Mouse (Mus musculus) intestine, embryonic 16.5 days (tissue): ENCODE results near the gene Eps8l2. TPM values are rescaled to one million over a fixed set of nuclear protein-coding genes. Genes with fewer than 3 reads are reported as not detected.

Source experiments
- ATAC-seq: fragments of 200-750 bp; cut with Nextera tagmentation; 2 replicates; pipeline ENCODE4 v1.8.0; 2017; ENCODE audit warnings: moderate TSS enrichment, moderate library complexity
- H3K27ac ChIP-seq: fragments of 300-500 bp; sonication (generic); 2 replicates; pipeline ENCODE4 v1.5.1; 2014; ENCODE audit warnings: mild to moderate bottlenecking, low read length
- H3K27me3 ChIP-seq: fragments of 300-500 bp; sonication (generic); replicated peaks from 2 replicates; pipeline ENCODE4 v1.6.1; 2014; ENCODE audit warnings: low read length, control low read depth, mixed read lengths; ENCODE audit not compliant: control insufficient read depth, insufficient read depth
- H3K36me3 ChIP-seq: fragments of 300-500 bp; sonication (generic); 2 replicates; pipeline ENCODE4 v1.6.1; 2014; ENCODE audit warnings: low read length, control low read depth; ENCODE audit not compliant: control insufficient read depth, insufficient read depth
- H3K4me1 ChIP-seq: fragments of 300-500 bp; sonication (generic); 2 replicates; pipeline ENCODE4 v1.6.1; 2014; ENCODE audit warnings: low read length, control low read depth, mixed read lengths; ENCODE audit not compliant: control insufficient read depth, insufficient read depth
- H3K4me2 ChIP-seq: fragments of 300-500 bp; sonication (generic); 2 replicates; pipeline ENCODE4 v1.6.1; 2014; ENCODE audit warnings: low read depth, low read length, control low read depth
- H3K4me3 ChIP-seq: fragments of 300-500 bp; sonication (generic); 2 replicates; pipeline ENCODE4 v1.5.1; 2014; ENCODE audit warnings: mild to moderate bottlenecking, low read length
- H3K9ac ChIP-seq: fragments of 300-500 bp; sonication (generic); 2 replicates; pipeline ENCODE4 v1.6.1; 2014; ENCODE audit warnings: low read depth, low read length
- H3K9me3 ChIP-seq: fragments of 300-500 bp; sonication (generic); 2 replicates; pipeline ENCODE4 v1.6.1; 2016; ENCODE audit warnings: low read length, control low read depth; ENCODE audit not compliant: control insufficient read depth
- WGBS: fragments of 180-500 bp; shearing (Covaris S2); extraction: QIAGEN DNeasy Blood & Tissue Kit; methylation state at CpG from one replicate; pipeline ENCODE4 v1.1.7; 2014; 5-methylcytosine and 5-hydroxymethylcytosine counted together
- polyA plus RNA-seq: library from polyadenylated mRNA; unstranded; fragments of >200 nt; fragmentation: Nextera tagmentation; extraction: Ambion mirVana; gene quantifications from 2 replicates; pipeline ENCODE4 v1.2.1, GENCODE M21; 2015

Gene Eps8l2
- polyA plus RNA-seq, 1 experiment from 2014 or later: 191 TPM

DNA sequence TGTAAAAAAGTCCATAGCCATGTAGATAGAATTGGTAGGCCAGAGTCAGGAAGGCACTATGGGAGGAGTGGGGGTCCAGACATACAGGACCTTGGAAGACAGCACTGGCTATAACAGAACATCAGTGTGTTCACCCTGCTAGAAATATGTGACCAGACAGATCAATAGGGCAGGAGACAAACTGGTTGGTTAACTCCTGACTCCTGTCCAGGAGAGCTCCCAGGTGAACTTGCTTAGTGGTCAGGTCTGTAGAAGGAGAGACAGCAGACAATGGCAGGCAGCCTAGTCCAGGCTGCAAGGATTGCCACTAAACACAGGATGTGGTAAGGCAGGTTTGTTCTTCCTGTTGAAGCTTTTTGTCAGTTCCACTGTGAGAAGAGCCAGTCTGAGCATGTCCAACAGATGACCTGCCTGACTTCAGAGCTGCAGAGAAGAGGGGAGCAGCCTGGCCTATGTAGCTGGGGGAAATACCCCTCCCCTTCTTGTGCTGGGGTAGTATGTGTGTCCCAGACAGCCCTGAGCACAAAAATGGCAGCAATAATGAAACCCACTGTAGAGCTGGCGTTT is 35.9 kb upstream of the Eps8l2 start:
- H3K4me2 ChIP-seq: no peak overlapping the region
- peaks cover 22% of the 10 kb centered on the region for H3K36me3 ChIP-seq
- H3K27ac ChIP-seq: no peak overlapping the region
- no peaks in the 10 kb centered on the region for H3K27me3 ChIP-seq
- H3K9ac ChIP-seq: no peak overlapping the region
- 80% methylated on average over 1 of the region's 1 CpGs for WGBS
- H3K9me3 ChIP-seq: no peaks in the 10 kb centered on the region
- H3K4me1 ChIP-seq: no peaks in the 10 kb centered on the region
- no peak overlapping the region for H3K4me3 ChIP-seq
- ATAC-seq: no peak

DNA sequence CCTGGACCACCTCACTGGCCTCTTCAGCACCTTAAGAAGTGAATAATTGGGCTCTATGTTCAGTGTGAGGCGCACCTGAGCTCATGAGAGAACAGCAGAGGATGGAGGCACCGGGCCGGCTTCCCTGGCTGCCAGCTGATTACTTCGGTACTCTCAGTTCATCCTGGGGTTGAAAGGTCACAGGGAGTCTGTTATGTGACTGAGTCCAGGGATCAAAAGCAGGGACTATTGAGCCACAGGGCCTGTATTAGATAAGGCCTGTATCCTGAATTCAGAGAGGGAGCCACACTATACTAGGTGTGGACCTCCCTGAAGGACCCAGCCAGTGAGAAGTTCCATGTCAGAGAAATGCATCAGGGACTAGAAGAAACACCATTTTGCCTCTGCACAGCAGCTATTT is 34.1 kb upstream of the Eps8l2 start:
- no peaks in the 10 kb centered on the region for H3K9me3 ChIP-seq
- no peak overlapping the region for H3K9ac ChIP-seq
- ATAC-seq: no peak
- peaks cover 29% of the 10 kb centered on the region for H3K36me3 ChIP-seq
- H3K27me3 ChIP-seq: no peaks in the 10 kb centered on the region
- no peak overlapping the region for H3K4me2 ChIP-seq
- H3K4me1 ChIP-seq: no peaks in the 10 kb centered on the region
- H3K4me3 ChIP-seq: no peak overlapping the region
- H3K27ac ChIP-seq: no peak overlapping the region
- 87% methylated on average over 4 of the region's 4 CpGs for WGBS

DNA sequence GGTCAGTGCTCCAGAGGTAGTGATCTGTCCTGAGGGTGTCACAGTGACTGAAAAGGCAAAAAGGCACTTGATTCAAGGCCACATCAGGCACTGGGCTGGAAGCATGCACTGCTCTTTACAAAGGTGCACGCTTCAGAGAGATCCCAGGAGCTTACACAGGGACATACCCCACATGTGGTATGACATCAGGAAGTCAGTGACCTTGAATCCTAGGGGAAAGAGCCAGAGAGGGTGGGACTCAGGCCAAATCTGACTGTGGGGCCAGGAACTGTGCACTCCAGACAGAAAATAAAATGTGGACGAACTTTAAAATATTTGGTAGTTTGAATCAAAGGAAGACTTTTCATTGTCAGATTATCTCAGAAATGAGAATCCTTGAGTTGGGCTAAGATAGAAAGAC is 24.3 kb upstream of the Eps8l2 start:
- no peak overlapping the region for H3K4me3 ChIP-seq
- no peaks in the 10 kb centered on the region for H3K4me1 ChIP-seq
- peaks cover 23% of the 10 kb centered on the region for H3K36me3 ChIP-seq
- H3K4me2 ChIP-seq: no peak overlapping the region
- H3K27me3 ChIP-seq: no peaks in the 10 kb centered on the region
- 92% methylated on average over 2 of the region's 2 CpGs for WGBS
- no peaks in the 10 kb centered on the region for H3K9me3 ChIP-seq
- H3K9ac ChIP-seq: no peak overlapping the region
- no peak for ATAC-seq
- H3K27ac ChIP-seq: no peak overlapping the region

DNA sequence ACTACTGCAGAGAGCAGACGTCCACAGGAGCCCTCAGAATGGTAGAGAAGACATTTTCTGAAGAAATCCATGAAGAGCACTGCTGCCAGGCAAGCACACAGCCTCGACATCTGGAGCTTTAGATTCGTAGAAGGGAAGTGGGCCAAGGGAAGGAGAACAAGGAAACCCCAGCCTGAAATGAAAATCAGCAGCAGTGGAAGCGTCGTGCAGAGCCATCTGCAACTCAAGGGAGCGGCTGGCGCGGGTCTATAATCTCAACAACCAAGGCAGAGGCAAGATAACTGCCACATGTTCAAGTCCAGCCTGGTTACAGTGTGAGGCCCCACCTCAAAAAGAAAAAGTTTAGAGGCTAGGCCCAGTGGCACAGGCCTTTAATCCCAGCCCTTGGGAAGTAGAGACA is 23.6 kb upstream of the Eps8l2 start:
- no peaks in the 10 kb centered on the region for H3K27me3 ChIP-seq
- H3K27ac ChIP-seq: no peak overlapping the region
- H3K4me3 ChIP-seq: no peak overlapping the region
- WGBS: 87% methylated on average over 8 of the region's 8 CpGs
- H3K36me3 ChIP-seq: peaks cover 19% of the 10 kb centered on the region
- H3K4me1 ChIP-seq: no peaks in the 10 kb centered on the region
- H3K4me2 ChIP-seq: no peak overlapping the region
- no peak overlapping the region for H3K9ac ChIP-seq
- no peaks in the 10 kb centered on the region for H3K9me3 ChIP-seq
- no peak for ATAC-seq

DNA sequence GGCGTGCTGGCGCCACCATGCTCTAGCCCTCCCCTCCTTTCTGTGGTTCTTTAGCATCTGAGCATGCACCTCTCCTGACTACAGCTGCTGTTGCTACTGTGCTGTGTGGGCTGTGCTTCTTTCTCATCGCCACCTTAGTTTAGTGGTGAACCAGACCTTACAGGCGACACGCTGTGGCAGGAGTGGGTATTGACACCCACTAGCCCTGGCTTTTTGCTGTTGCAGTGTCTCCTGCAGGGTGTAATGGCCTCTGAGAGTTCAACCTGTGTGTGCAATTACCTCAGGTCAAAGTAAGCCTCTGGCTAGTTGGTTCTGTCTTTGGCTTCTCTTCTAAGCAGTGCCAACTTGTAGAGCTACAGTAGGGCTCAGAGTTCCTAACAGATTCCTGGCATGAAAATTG is 22.7 kb upstream of the Eps8l2 start:
- H3K4me3 ChIP-seq: no peak overlapping the region
- peak; percentile 75 for ATAC-seq
- H3K9ac ChIP-seq: no peak overlapping the region
- 73% methylated on average over 5 of the region's 5 CpGs for WGBS
- H3K36me3 ChIP-seq: peaks cover 26% of the 10 kb centered on the region
- H3K27me3 ChIP-seq: no peaks in the 10 kb centered on the region
- no peaks in the 10 kb centered on the region for H3K9me3 ChIP-seq
- no peaks in the 10 kb centered on the region for H3K4me1 ChIP-seq
- H3K27ac ChIP-seq: no peak overlapping the region
- H3K4me2 ChIP-seq: no peak overlapping the region

DNA sequence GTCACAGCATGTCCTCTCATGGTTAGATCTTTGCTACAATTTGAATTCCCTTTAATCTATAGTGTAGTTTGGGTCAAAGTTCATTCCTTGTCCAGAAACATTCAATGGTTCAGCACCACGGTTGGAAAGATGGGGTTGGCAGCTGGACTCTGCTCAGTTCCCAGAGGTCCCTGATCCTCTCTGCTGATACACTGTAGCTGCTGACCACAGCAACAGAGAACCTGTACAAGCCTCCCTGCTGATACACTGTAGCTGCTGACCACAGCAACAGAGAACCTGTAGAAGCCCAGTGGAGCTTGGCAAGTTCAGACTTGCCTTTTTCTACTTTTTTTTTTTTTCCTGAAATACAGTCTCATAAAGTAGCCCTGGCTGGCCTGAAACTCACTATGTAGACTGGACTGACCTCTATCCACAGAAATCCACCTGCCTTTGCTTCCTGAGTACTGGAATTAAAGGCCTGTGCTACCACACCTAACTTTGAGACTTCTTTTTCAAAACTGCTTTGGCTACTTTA is 21.0 kb upstream of the Eps8l2 start:
- Histone ChIP-seq H3K36me3 (peaks cover 30% of the 10 kb centered on the region), H3K9me3 (no peaks in the 10 kb centered on the region), H3K27me3 (no peaks in the 10 kb centered on the region), H3K9ac (no peak overlapping the region), H3K4me2 (no peak overlapping the region), H3K4me3 (no peak overlapping the region), H3K4me1 (no peaks in the 10 kb centered on the region), H3K27ac (no peak overlapping the region; the same call in 1 of the 2 replicates)
- ATAC-seq: peak; percentile 75; the same call in 1 of the 2 replicates
- 50% methylated on average over 1 of the region's 1 CpGs for WGBS

DNA sequence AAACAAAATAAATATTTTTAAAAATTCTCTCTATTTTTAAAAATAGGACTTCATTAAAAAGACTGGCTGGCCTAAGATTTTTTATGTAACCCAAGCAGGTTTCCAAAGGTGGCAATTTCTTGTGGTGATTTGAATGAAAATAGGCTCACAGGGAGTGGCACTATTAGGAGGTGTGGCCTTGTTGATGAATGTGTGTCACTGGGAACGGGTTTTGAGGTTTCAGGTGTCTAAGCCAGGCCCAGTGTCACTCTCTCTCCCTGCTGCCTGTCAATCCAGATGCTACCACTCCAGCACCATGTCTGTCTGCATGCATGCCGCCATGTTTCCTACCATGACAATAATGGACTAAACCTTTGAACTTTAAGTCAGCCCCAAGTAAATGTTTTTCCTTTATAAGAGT is 19.2 kb upstream of the Eps8l2 start:
- WGBS: 65% methylated on average over 2 of the region's 2 CpGs
- Histone ChIP-seq H3K27me3 (no peaks in the 10 kb centered on the region), H3K27ac (no peak overlapping the region), H3K9me3 (no peaks in the 10 kb centered on the region), H3K9ac (no peak overlapping the region), H3K36me3 (peaks cover 24% of the 10 kb centered on the region), H3K4me1 (no peaks in the 10 kb centered on the region), H3K4me2 (no peak overlapping the region), H3K4me3 (no peak overlapping the region)
- ATAC-seq: no peak

DNA sequence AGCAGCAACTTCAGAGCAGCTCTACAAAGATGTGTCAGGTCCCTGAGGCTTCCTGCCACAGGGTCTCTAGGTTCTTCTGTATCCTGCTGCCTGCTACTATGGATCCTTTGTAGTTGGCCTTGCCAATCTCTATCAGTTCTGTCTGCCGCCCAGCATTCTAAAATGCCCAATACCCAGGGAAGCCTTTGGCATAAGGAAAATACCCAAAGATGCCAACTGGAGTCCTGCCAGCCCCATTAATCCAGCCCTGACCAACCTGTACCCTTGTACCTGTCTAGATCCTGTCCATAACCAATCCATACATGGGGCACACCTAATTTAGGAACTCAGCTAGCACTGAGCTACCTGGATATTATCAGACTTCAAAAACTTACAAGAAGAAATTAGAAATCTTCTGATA is 14.0 kb upstream of the Eps8l2 start:
- WGBS: 90% methylated on average over 1 of the region's 1 CpGs
- H3K9ac ChIP-seq: no peak overlapping the region

DNA sequence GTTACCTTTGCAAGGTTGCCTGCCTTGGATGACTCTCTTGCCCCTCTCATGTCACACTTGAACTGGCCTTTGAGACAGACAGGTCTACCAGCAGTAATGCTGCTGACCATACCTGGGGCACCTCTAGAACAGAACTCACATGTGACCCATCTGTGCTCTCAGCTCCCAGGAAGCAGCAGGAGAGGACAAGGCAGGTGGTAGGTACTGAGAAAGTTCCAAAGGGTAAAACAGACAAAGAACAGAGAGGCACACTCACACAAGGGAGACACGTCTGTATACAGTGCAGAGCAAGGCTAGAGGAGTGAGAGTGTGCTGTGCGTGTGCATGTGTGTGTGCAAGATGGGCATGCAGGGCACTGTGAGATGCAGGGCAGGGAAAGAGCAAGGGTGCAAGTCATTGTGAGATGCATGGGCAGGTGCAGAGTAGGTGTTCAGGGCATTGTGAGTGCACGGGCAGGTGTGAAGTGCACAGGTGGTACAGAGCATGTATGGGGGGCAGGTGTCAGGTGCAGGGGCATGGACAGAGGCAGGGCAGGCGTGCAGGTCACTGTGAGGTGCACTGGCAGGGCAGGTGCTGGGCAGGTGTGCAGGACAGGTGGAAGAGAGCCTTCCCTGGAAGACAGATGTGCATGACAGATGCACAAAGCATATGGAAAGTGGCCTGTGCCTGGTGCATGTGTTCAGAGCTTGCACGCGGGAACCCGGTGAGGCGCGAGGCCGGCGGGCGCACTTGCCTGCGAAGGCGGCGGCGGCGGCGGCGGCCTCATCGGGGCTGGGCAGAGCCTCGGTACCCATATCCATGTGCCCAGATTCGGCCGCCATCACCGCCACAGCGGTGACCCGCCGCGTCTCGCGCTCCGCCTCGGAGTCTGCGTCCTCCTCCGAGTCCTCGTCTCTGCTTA is 11.9 kb upstream of the Eps8l2 start:
- ATAC-seq: peak; percentile 21

More for the DNA sequence above, 14.0 kb upstream of the Eps8l2 start:
- no peak overlapping the region for H3K27ac ChIP-seq
- H3K27me3 ChIP-seq: no peaks in the 10 kb centered on the region
- no peak overlapping the region for H3K4me3 ChIP-seq
- peaks cover 20% of the 10 kb centered on the region for H3K4me1 ChIP-seq
- ATAC-seq: no peak
- H3K36me3 ChIP-seq: peaks cover 19% of the 10 kb centered on the region
- no peak overlapping the region for H3K4me2 ChIP-seq
- no peaks in the 10 kb centered on the region for H3K9me3 ChIP-seq

More for the DNA sequence above, 11.9 kb upstream of the Eps8l2 start:
- Histone ChIP-seq H3K27ac (peak overlapping the region; percentile 100), H3K27me3 (no peaks in the 10 kb centered on the region), H3K9me3 (no peaks in the 10 kb centered on the region), H3K4me1 (peaks cover 20% of the 10 kb centered on the region), H3K9ac (peak overlapping the region; percentile 95), H3K36me3 (peaks cover 8% of the 10 kb centered on the region), H3K4me3 (peak overlapping the region; percentile 71), H3K4me2 (peak overlapping the region; percentile 99)
- 2% methylated on average over 35 of the region's 35 CpGs for WGBS
